Mouse (Mus musculus): ENCODE results near the gene Spock1.

DNA sequence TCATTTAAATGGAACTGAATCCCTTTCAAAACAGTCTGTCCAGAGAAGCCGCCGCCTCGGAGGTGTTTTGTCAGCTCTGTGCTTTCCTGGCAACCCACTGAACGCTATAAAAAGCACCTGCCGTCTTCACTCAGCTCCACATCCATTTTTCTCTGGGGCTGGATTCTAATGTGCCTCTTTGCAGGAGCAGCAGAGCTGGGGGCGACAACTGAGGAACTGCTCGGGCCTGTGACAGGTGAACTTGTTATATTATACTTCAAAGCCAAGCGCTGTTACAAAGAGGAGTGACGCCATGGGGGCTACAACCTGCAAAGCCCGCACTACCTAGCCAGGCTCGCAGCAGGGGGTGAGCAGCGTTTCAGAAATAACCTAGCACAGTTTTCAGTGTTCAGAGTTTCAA, 42.0 kb upstream of the Spock1 start:
- TF ChIP-seq TAL1 (IDR thresholded peaks at IDR 0.05; ENCODE audit: low read length), result no peak
- no peak for TF ChIP-seq GATA1 (IDR thresholded peaks at IDR 0.05; ENCODE audit: low read length)

Data from erythroblast, embryonic 14.5 days (primary cell).